Mouse (Mus musculus): Measurements from ENCODE around the gene Cdhr5. TPM values are rescaled to one million over a fixed set of nuclear protein-coding genes. Genes with fewer than 3 reads are reported as not detected.

The Cdhr5 gene
- total RNA-seq, 2 experiments from 2014 or later, result not detected

DNA sequence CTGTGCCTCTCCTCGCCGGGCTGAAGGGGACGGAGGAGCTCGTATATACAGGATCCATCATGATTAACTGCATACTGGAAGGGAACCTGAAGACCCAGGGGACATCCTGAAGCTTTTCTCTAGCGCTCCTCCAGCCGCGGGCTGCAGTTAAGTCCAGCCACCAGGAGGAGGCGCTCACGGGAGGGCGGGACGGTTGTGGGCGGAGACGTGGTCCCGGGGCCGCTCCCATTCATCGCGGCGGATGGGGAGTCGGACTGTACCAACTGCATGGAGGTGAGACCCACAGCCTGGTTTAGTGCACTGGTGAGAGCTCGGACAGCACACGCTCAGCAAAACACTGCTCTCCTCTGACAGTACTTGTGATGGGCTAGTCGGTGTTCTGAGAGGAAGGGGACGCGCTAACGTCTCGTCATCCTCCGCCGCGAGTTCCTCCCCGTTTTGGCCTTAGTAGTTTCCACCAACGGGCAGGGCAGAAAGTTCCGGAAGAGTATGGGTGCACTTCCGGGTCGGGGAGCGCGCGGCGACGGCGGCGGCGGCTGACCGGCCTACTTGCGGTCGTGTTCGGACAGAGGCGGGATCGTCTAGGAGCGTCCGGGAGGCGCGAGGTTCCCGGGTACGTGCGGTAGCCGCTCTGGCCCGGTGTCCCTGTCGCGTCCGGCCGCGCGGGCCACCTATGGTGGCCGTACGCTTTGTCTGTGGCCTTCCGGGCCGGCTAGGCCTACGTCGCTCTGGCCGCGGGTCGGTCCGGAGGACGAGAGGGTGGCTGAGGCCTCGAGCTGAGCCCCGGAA lies 48.1 kb downstream of the Cdhr5 start, which contains the start of gene Phrf1:
Gene Phrf1, plus strand, starts transcription at position 506 of the 789 bp plus-strand sequence.
- intact Hi-C loops (cut with DNase I), result loop anchor here (2.0 to 5.0 kb wide), 2 partner anchors 99 to 134 kb away; partner anchors contain the start of genes Deaf1 and Tmem80
- peak; percentile 97 for DNase-seq

GRCm38 (mm10) chr7:141227796-141228195 lies 48.8 kb downstream of the Cdhr5 start:
- no peak for DNase-seq
- intact Hi-C loops (cut with DNase I), result loop anchor here (2.0 to 5.0 kb wide), 2 partner anchors 100 to 135 kb away; partner anchors contain the start of genes Deaf1 and Tmem80

DNA sequence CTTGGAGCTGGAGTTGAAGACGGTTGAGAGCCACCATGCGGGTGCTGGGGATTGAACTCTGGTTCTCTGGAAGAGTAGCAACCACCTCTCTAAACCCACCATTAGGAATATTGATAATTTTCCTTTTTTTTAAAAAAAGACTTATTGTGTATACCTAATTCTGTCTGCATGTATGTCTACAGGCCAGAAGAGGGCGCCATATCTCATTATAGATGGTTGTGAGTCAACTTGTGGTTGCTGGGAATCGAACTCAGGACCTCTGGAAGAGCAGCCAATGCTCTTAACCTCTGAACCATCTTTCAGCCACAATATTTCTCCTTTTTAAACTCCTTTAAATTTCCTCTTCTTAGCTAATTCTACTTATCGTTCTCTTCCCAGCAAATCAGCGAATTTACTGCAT lies 50.1 kb downstream of the Cdhr5 start:
- no peak for DNase-seq
- intact Hi-C loops (cut with DNase I), result loop anchor here (5.0 kb wide), 1 partner anchor 101 kb away; the partner anchor contains the start of genes Deaf1 and Tmem80

DNA sequence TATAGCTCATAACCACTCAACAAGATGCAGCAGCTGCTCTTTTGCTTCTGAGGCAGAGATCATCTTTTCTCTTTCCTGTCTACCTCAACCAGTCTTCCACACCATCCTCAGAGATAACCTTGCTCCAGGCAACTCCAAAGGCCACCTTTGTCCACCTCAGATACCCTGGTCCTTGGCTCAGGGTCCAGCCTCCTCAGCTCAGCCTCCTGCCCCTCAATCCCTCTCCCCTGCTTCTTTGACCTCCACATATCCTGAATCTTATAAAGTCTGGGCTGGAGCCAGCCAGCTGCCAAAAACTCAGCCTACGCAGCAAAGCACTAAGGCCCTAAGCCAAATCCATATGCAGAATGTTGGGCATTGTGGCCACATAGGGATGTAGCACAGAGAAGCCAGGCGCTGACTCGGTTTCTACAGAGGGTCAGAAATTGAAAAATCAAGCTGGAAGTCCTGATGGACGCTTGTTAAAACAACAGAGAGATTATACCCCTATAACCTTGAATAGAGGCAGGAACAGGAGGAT lies 53.8 kb downstream of the Cdhr5 start:
- intact Hi-C loops (cut with DNase I), result no loop called here
- no peak for DNase-seq

- intact Hi-C loops (cut with DNase I), result no loop called here
- no peak for DNase-seq
Observed at GRCm38 (mm10) chr7:141222126-141222467, 54.5 kb downstream of the Cdhr5 start.

GRCm38 (mm10) chr7:141221249-141222125 lies 55.1 kb downstream of the Cdhr5 start:
- intact Hi-C loops (cut with DNase I), result no loop called here
- peak; percentile 89 to 94 for DNase-seq

DNA sequence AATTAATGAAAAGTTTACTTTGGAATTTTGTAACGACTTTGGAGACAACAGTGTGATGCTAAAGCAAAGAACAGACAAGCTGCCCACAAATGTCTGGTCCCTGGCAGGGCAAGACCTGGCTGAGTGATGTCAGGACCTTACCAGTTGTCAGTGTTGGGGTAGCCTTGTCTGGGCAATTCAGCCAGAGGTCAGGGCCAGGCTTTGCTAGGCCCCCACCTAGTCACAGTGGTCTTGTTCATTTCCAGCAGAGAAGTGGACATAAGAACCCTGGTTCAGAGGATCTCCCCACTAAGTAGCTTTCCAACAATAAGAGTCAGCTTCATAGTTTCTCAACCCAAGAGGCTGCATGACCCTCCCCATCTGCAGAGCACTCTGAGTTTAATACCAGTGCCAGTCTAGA lies 56.2 kb downstream of the Cdhr5 start:
- no peak for DNase-seq
- intact Hi-C loops (cut with DNase I), result no loop called here

DNA sequence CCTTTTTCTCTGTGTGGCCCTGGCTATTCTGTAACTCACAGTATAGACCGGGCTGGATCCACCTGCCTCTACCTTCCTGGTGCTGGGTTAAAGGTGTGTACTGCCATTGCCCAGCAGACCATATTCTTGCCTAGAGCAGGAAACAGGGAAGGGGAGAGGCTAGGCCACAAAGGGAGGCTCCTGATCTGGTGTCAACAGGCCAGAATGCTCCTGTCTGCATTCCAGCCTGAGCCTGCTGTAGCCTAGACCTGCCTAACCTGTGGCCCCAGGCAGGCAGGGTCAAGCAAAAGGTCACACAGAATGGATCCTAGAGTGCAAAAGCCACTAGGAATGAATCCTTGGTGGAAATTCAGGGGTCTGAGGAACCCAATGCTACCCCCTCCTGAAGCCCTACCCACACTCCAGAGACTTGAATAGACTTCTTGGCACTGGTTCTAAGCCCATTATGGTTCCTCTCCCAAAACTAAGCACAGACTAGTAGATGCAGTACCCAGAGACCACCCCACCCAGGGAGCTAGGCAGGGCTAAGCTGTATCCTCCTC lies 57.0 kb downstream of the Cdhr5 start:
- DNase-seq, result no peak
- intact Hi-C loops (cut with DNase I), result no loop called here

Small RNA genes within 50 kb of the gene (microRNA-seq; reads per million reads assigned to microRNA genes)
- 214 to 520 reads per million in 2 experiments for gene Mir210 (ENCODE audit: borderline number of aligned reads in 2 of 2)

Other genes starting within 250 kb of the Cdhr5 start
- not detected for gene Gm17387, start 247.7 kb downstream of the Cdhr5 start, total RNA-seq (2021)
- not detected for gene B4galnt4, start 215.7 kb downstream of the Cdhr5 start, total RNA-seq (2021)
- not detected for gene Pkp3, start 198.6 kb downstream of the Cdhr5 start, total RNA-seq (2021)
- 1 to 10 TPM; 5.6 to 9.5 TPM for gene Sigirr, start 176.2 kb downstream of the Cdhr5 start, total RNA-seq (2021)
- under 1 TPM; 0.14 to 0.33 TPM for gene Ano9, start 159.0 kb downstream of the Cdhr5 start, total RNA-seq (2021)
- gene Ptdss2, start 154.4 kb downstream of the Cdhr5 start, total RNA-seq (2021), result 10 to 100 TPM; 25.8 to 36.2 TPM
- gene Rnh1, start 103.9 kb downstream of the Cdhr5 start, total RNA-seq (2021), result 10 to 100 TPM; 66.8 to 67.8 TPM
- 100 to 1,000 TPM in 1 of 2 experiments, 10 to 100 TPM in 1; 97.9 to 104 TPM for gene Hras, start 82.8 kb downstream of the Cdhr5 start, total RNA-seq (2021)
- gene Lrrc56, start 82.6 kb downstream of the Cdhr5 start, total RNA-seq (2021), result 1 to 10 TPM; 2.8 to 4.0 TPM
- not detected for gene Lmntd2, start 62.7 kb downstream of the Cdhr5 start, total RNA-seq (2021)
- 1 to 10 TPM in 1 of 2 experiments, under 1 TPM in 1; 0.79 to 1.7 TPM for gene Rassf7, start 60.9 kb downstream of the Cdhr5 start, total RNA-seq (2021)
- 10 to 100 TPM; 31.9 to 36.5 TPM for gene Phrf1, start 48.0 kb downstream of the Cdhr5 start, total RNA-seq (2021)
- 1 to 10 TPM; 4.1 to 8.6 TPM for gene Irf7, start 10.3 kb downstream of the Cdhr5 start, total RNA-seq (2021)
- gene Sct, start 2.3 kb upstream of the Cdhr5 start, total RNA-seq (2021), result not detected
- gene Drd4, start 15.2 kb upstream of the Cdhr5 start, total RNA-seq (2021), result not detected
- 10 to 100 TPM; 16.5 to 17.1 TPM for gene Deaf1, start 50.9 kb upstream of the Cdhr5 start, total RNA-seq (2021)
- gene Tmem80, start 51.0 kb upstream of the Cdhr5 start, total RNA-seq (2021), result 10 to 100 TPM; 13.5 to 14.8 TPM
- 1 to 10 TPM; 3.3 to 3.7 TPM for gene Eps8l2, start 62.1 kb upstream of the Cdhr5 start, total RNA-seq (2021)
- 100 to 1,000 TPM; 114 to 116 TPM for gene Taldo1, start 115.4 kb upstream of the Cdhr5 start, total RNA-seq (2021)
- gene Gatd1, start 137.3 kb upstream of the Cdhr5 start, total RNA-seq (2021), result 10 to 100 TPM; 14.9 to 16.7 TPM
- gene Cend1, start 152.7 kb upstream of the Cdhr5 start, total RNA-seq (2021), result 1 to 10 TPM in 1 of 2 experiments, under 1 TPM in 1; 0.80 to 1.5 TPM
- gene Slc25a22, start 161.1 kb upstream of the Cdhr5 start, total RNA-seq (2021), result 10 to 100 TPM; 60.0 to 96.2 TPM
- under 1 TPM; 0.60 to 0.78 TPM for gene Pidd1, start 167.2 kb upstream of the Cdhr5 start, total RNA-seq (2021)
- gene Rplp2, start 170.6 kb upstream of the Cdhr5 start, total RNA-seq (2021), result 100 to 1,000 TPM; 885 to 891 TPM
- gene Pnpla2, start 178.4 kb upstream of the Cdhr5 start, total RNA-seq (2021), result 100 to 1,000 TPM; 552 to 604 TPM
- gene Cracr2b, start 184.3 kb upstream of the Cdhr5 start, total RNA-seq (2021), result 10 to 100 TPM; 24.1 to 24.2 TPM
- 100 to 1,000 TPM; 299 to 300 TPM for gene Cd151, start 190.6 kb upstream of the Cdhr5 start, total RNA-seq (2021)
- gene Polr2l, start 198.3 kb upstream of the Cdhr5 start, total RNA-seq (2021), result 10 to 100 TPM; 76.0 to 83.7 TPM
- gene Tspan4, start 198.5 kb upstream of the Cdhr5 start, total RNA-seq (2021), result 10 to 100 TPM; 27.3 to 44.1 TPM